Mouse (Mus musculus): ENCODE results near the gene Cacna1a. TPM values are rescaled to one million over a fixed set of nuclear protein-coding genes. Genes with fewer than 3 reads are reported as not detected.

The Cacna1a gene
- polyA plus RNA-seq, 1 experiment from 2014 or later = 0.74 TPM

GRCm38 (mm10) chr8:84518180-84518579, 129.9 kb downstream of the Cacna1a start:
- Histone ChIP-seq H3K4me2 (no peak overlapping the region), H3K27me3 (no peaks in the 10 kb centered on the region), H3K9ac (no peak overlapping the region), H3K4me3 (replicated peaks) (no peak overlapping the region), H3K27ac (no peak overlapping the region), H3K36me3 (no peaks in the 10 kb centered on the region), H3K4me1 (replicated peaks) (no peaks in the 10 kb centered on the region), H3K9me3 (replicated peaks) (no peaks in the 10 kb centered on the region)
- ATAC-seq (ENCODE audit: low read depth) (no peak), DNase-seq (no peak)
- WGBS (ENCODE audit: insufficient replicate concordance) = 47% methylated on average over 2 of the region's 2 CpGs

- Histone ChIP-seq H3K27ac (no peak overlapping the region), H3K9me3 (replicated peaks) (no peaks in the 10 kb centered on the region), H3K4me2 (no peak overlapping the region), H3K36me3 (no peaks in the 10 kb centered on the region), H3K4me3 (replicated peaks) (no peak overlapping the region), H3K4me1 (replicated peaks) (no peaks in the 10 kb centered on the region), H3K9ac (no peak overlapping the region), H3K27me3 (no peaks in the 10 kb centered on the region)
- no peak for DNase-seq
- ATAC-seq (ENCODE audit: low read depth) = no peak
- 67% methylated on average over 6 of the region's 6 CpGs for WGBS (ENCODE audit: insufficient replicate concordance)
Measured at GRCm38 (mm10) chr8:84518720-84519119, 130.5 kb downstream of the Cacna1a start.

GRCm38 (mm10) chr8:84519767-84520626, 131.8 kb downstream of the Cacna1a start:
- 45% methylated on average over 17 of the region's 17 CpGs for WGBS (ENCODE audit: insufficient replicate concordance)
- no peak for DNase-seq
- no peak for ATAC-seq (ENCODE audit: low read depth)

GRCm38 (mm10) chr8:84520999-84521398, 132.8 kb downstream of the Cacna1a start:
- WGBS (ENCODE audit: insufficient replicate concordance) = 44% methylated on average over 2 of the region's 2 CpGs
- H3K27me3 ChIP-seq = no peaks in the 10 kb centered on the region
- H3K27ac ChIP-seq = no peak overlapping the region
- DNase-seq (no peak), ATAC-seq (ENCODE audit: low read depth) (no peak)
- H3K4me2 ChIP-seq = no peak overlapping the region
- H3K4me1 ChIP-seq (replicated peaks) = no peaks in the 10 kb centered on the region
- H3K9ac ChIP-seq = no peak overlapping the region
- H3K4me3 ChIP-seq (replicated peaks) = no peak overlapping the region
- H3K36me3 ChIP-seq = no peaks in the 10 kb centered on the region
- no peaks in the 10 kb centered on the region for H3K9me3 ChIP-seq (replicated peaks)

More at GRCm38 (mm10) chr8:84519767-84520626, 131.8 kb downstream of the Cacna1a start:
- Histone ChIP-seq H3K9ac (no peak overlapping the region), H3K27ac (no peak overlapping the region), H3K4me3 (replicated peaks) (no peak overlapping the region), H3K4me1 (replicated peaks) (no peaks in the 10 kb centered on the region), H3K36me3 (no peaks in the 10 kb centered on the region), H3K27me3 (no peaks in the 10 kb centered on the region), H3K9me3 (replicated peaks) (no peaks in the 10 kb centered on the region), H3K4me2 (no peak overlapping the region)

- Histone ChIP-seq H3K4me2 (no peak overlapping the region), H3K36me3 (no peaks in the 10 kb centered on the region), H3K9me3 (replicated peaks) (no peaks in the 10 kb centered on the region), H3K9ac (no peak overlapping the region), H3K4me1 (replicated peaks) (no peaks in the 10 kb centered on the region), H3K27ac (no peak overlapping the region), H3K4me3 (replicated peaks) (no peak overlapping the region), H3K27me3 (no peaks in the 10 kb centered on the region)
- DNase-seq (no peak), ATAC-seq (ENCODE audit: low read depth) (no peak)
- WGBS (ENCODE audit: insufficient replicate concordance) = 65% methylated on average over 7 of the region's 7 CpGs
Measured at GRCm38 (mm10) chr8:84528036-84528435, 139.8 kb downstream of the Cacna1a start.

- no peak overlapping the region for H3K4me3 ChIP-seq (replicated peaks)
- no peak overlapping the region for H3K27ac ChIP-seq
- DNase-seq = no peak
- ATAC-seq (ENCODE audit: low read depth) = no peak
- WGBS (ENCODE audit: insufficient replicate concordance) = 38% methylated on average over 4 of the region's 4 CpGs
- H3K36me3 ChIP-seq = no peaks in the 10 kb centered on the region
- no peaks in the 10 kb centered on the region for H3K27me3 ChIP-seq
- no peaks in the 10 kb centered on the region for H3K4me1 ChIP-seq (replicated peaks)
- H3K4me2 ChIP-seq = no peak overlapping the region
- H3K9me3 ChIP-seq (replicated peaks) = no peaks in the 10 kb centered on the region
- no peak overlapping the region for H3K9ac ChIP-seq
Measured at GRCm38 (mm10) chr8:84529548-84529947, 141.3 kb downstream of the Cacna1a start.

GRCm38 (mm10) chr8:84532725-84533124, 144.5 kb downstream of the Cacna1a start:
- no peaks in the 10 kb centered on the region for H3K4me1 ChIP-seq (replicated peaks)
- H3K9ac ChIP-seq = no peak overlapping the region
- H3K27ac ChIP-seq = no peak overlapping the region
- H3K9me3 ChIP-seq (replicated peaks) = no peaks in the 10 kb centered on the region
- no peak for ATAC-seq (ENCODE audit: low read depth)
- no peak overlapping the region for H3K4me3 ChIP-seq (replicated peaks)
- no peak overlapping the region for H3K4me2 ChIP-seq
- no peaks in the 10 kb centered on the region for H3K27me3 ChIP-seq
- DNase-seq = no peak
- 85% methylated on average over 1 of the region's 1 CpGs for WGBS (ENCODE audit: insufficient replicate concordance)
- H3K36me3 ChIP-seq = no peaks in the 10 kb centered on the region

GRCm38 (mm10) chr8:84533341-84533740, 145.1 kb downstream of the Cacna1a start:
- ATAC-seq (ENCODE audit: low read depth) (no peak), DNase-seq (no peak)
- H3K9me3 ChIP-seq (replicated peaks) = no peaks in the 10 kb centered on the region
- H3K27ac ChIP-seq = no peak overlapping the region
- H3K4me1 ChIP-seq (replicated peaks) = no peaks in the 10 kb centered on the region
- H3K27me3 ChIP-seq = no peaks in the 10 kb centered on the region
- no peak overlapping the region for H3K4me2 ChIP-seq
- H3K9ac ChIP-seq = no peak overlapping the region
- H3K4me3 ChIP-seq (replicated peaks) = no peak overlapping the region
- no peaks in the 10 kb centered on the region for H3K36me3 ChIP-seq
- 38% methylated on average over 4 of the region's 4 CpGs for WGBS (ENCODE audit: insufficient replicate concordance)

GRCm38 (mm10) chr8:84536917-84537316, 148.7 kb downstream of the Cacna1a start:
- ATAC-seq (ENCODE audit: low read depth) (no peak), DNase-seq (no peak)
- 61% methylated on average over 5 of the region's 5 CpGs for WGBS (ENCODE audit: insufficient replicate concordance)
- H3K27ac ChIP-seq = no peak overlapping the region
- H3K4me1 ChIP-seq (replicated peaks) = no peaks in the 10 kb centered on the region
- no peaks in the 10 kb centered on the region for H3K9me3 ChIP-seq (replicated peaks)
- H3K27me3 ChIP-seq = no peaks in the 10 kb centered on the region
- no peak overlapping the region for H3K4me2 ChIP-seq
- no peak overlapping the region for H3K4me3 ChIP-seq (replicated peaks)
- H3K9ac ChIP-seq = no peak overlapping the region
- H3K36me3 ChIP-seq = no peaks in the 10 kb centered on the region

- Histone ChIP-seq H3K4me1 (replicated peaks) (no peaks in the 10 kb centered on the region), H3K4me3 (replicated peaks) (no peak overlapping the region), H3K27ac (no peak overlapping the region), H3K9ac (no peak overlapping the region), H3K9me3 (replicated peaks) (no peaks in the 10 kb centered on the region), H3K36me3 (no peaks in the 10 kb centered on the region), H3K4me2 (no peak overlapping the region), H3K27me3 (no peaks in the 10 kb centered on the region)
- ATAC-seq (ENCODE audit: low read depth) = no peak
- DNase-seq = no peak
- 32% methylated on average over 6 of the region's 6 CpGs for WGBS (ENCODE audit: insufficient replicate concordance)
Measured at GRCm38 (mm10) chr8:84539376-84539775, 151.1 kb downstream of the Cacna1a start.

- DNase-seq (no peak), ATAC-seq (ENCODE audit: low read depth) (no peak)
- H3K4me1 ChIP-seq (replicated peaks) = no peaks in the 10 kb centered on the region
- no peaks in the 10 kb centered on the region for H3K9me3 ChIP-seq (replicated peaks)
- H3K27me3 ChIP-seq = no peaks in the 10 kb centered on the region
- no peak overlapping the region for H3K4me2 ChIP-seq
- no peak overlapping the region for H3K27ac ChIP-seq
- 55% methylated on average over 7 of the region's 7 CpGs for WGBS (ENCODE audit: insufficient replicate concordance)
- no peak overlapping the region for H3K9ac ChIP-seq
- no peaks in the 10 kb centered on the region for H3K36me3 ChIP-seq
- H3K4me3 ChIP-seq (replicated peaks) = no peak overlapping the region
Measured at GRCm38 (mm10) chr8:84542481-84542880, 154.2 kb downstream of the Cacna1a start.

GRCm38 (mm10) chr8:84545522-84545921, 157.3 kb downstream of the Cacna1a start:
- ATAC-seq (ENCODE audit: low read depth) = peak; percentile 54; the same call in 1 of the 2 replicates
- 34% methylated on average over 3 of the region's 3 CpGs for WGBS (ENCODE audit: insufficient replicate concordance)

More at GRCm38 (mm10) chr8:84545522-84545921, 157.3 kb downstream of the Cacna1a start:
- Histone ChIP-seq H3K4me3 (replicated peaks) (no peak overlapping the region), H3K4me2 (no peak overlapping the region), H3K4me1 (replicated peaks) (no peaks in the 10 kb centered on the region), H3K9ac (no peak overlapping the region), H3K27ac (no peak overlapping the region), H3K27me3 (no peaks in the 10 kb centered on the region), H3K9me3 (replicated peaks) (no peaks in the 10 kb centered on the region), H3K36me3 (no peaks in the 10 kb centered on the region)
- peak; percentile 52 for DNase-seq

Data from liver, embryonic 13.5 days (tissue).